Mouse (Mus musculus) MEL (cell line): ENCODE measurements at regions not wholly inside any gene's neighbourhood (a gene's known extent, or its start where the extent isn't known, plus 50 kb on each side); places are given as distances from the start of the nearest gene placed in this dataset.

Source experiments
- JUND ChIP-seq: IDR thresholded peaks from 2 replicates; pipeline ENCODE4 v1.6.1; 2011; ENCODE audit warnings: low read depth, mild to moderate bottlenecking, improper control_type of control experiment, low read length
- MEF2A ChIP-seq: IDR thresholded peaks from 2 replicates; pipeline ENCODE4 v1.6.1; 2014; ENCODE audit warnings: low read depth, mild to moderate bottlenecking, inconsistent platforms, low read length, improper control_type of control experiment; ENCODE audit not compliant: poor library complexity, insufficient replicate concordance, severe bottlenecking; ENCODE audit errors: extremely low read depth
- POLR2A ChIP-seq, 2 experiments: IDR thresholded peaks; 2 replicates each; pipeline ENCODE4 v1.6.1; 2011 to 2012; ENCODE audit warnings: low read length in 2 of 2, mild to moderate bottlenecking in 2 of 2, control low read depth in 1 of 2, improper control_type of control experiment in 1 of 2, low read depth in 1 of 2, moderate library complexity in 1 of 2; ENCODE audit not compliant: control insufficient read depth in 1 of 2, insufficient read depth in 1 of 2, poor library complexity in 1 of 2
- POLR2AphosphoS2 ChIP-seq: IDR thresholded peaks from 2 replicates; pipeline ENCODE4 v1.6.1; 2011; ENCODE audit warnings: low read length, improper control_type of control experiment

DNA sequence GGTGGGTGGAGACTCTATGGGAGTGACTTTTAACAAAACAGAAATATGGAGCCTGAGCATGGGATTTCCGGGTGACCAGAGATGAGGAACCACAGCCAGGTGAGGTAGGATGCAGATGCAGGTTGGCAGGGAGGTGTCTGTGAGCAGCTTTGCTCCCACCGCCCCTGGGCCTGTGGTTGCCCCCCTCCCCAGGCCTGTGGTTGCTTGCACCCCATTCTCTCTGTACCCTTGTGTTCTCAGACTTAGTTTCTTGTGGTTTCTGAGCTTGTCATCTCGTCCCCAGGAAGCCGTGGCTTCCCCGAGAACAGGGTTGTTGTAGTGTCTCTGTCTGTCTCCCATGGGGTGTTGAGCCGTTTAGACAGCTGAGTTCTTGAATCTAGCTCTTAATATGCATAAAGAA is 251.0 kb upstream of the Stt3b start:
- TF ChIP-seq POLR2AphosphoS2 (no peak), MEF2A (no peak), POLR2A (IDR thresholded peaks at IDR 0.05; ENCODE audit: control insufficient read depth in 1 of 2, insufficient read depth in 1 of 2, low read depth in 1 of 2, low read length in 2 of 2, poor library complexity in 1 of 2) (no peak), JUND (no peak)
